Mouse (Mus musculus) thymus, adult 2 months (tissue): ENCODE results near the gene Dab2ip.

ENCODE experiments used
- CTCF ChIP-seq: fragments of 200-500 bp; IDR thresholded peaks from 2 replicates; pipeline ENCODE4 v1.5.1; 2012; ENCODE audit warnings: mild to moderate bottlenecking, control low read depth, low read length, moderate library complexity, borderline replicate concordance; ENCODE audit not compliant: control insufficient read depth, poor library complexity, insufficient read depth; ENCODE audit errors: extremely low read depth
- POLR2A ChIP-seq: fragments of 200-500 bp; IDR thresholded peaks from 2 replicates; pipeline ENCODE4 v1.6.1; 2012; ENCODE audit warnings: mild to moderate bottlenecking, low read length, control low read depth, moderate library complexity; ENCODE audit not compliant: control insufficient read depth, poor library complexity, insufficient read depth; ENCODE audit errors: extremely low read depth

DNA sequence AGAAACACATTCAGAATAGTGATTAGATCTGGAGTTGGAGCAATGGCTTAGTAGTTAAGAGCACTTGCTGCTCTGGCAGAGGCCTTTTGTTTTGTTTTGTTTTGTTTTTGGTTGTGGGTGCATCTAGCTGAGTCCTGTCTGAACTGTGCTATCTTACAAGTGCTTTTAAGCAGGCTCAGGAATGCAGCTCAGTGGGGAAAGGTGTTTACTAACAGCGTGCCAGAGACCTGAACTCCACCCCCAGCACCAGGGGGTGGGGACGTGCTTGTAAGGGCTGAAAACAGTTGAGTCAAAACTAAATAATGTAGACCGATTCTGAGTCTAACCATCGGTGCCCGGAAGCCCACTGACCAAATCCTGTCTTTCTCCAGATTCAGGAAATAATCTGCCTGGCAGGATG lies 37.7 kb downstream of the Dab2ip start:
- no peak for TF ChIP-seq CTCF
- no peak for TF ChIP-seq POLR2A
